Mouse (Mus musculus) G1E (cell line): ENCODE results near the gene Zfp697. TPM values are rescaled to one million over a fixed set of nuclear protein-coding genes. Genes with fewer than 3 reads are reported as not detected.
"Not testable (repeated sequence)": the region's sequence is repeated elsewhere in the genome, so short reads cannot be mapped to it uniquely, and the experiment has no call there.

Source experiments
- ATAC-seq: 2 replicates; pipeline ENCODE4 v1.8.0; 2016; ENCODE audit warnings: mild to moderate bottlenecking; ENCODE audit not compliant: insufficient number of reproducible peaks, poor library complexity, low FRiP score, severe bottlenecking; ENCODE audit errors: extremely low read depth
- DNase-seq: peaks from one replicate; pipeline ENCODE4 v3.0.0; 2012; ENCODE audit warnings: low spot score
- H3K27me3 ChIP-seq: 2 replicates; pipeline ENCODE4 v1.6.1; 2012; ENCODE audit warnings: mild to moderate bottlenecking, low read length, inconsistent platforms; ENCODE audit not compliant: insufficient read depth
- H3K36me3 ChIP-seq: replicated peaks from 2 replicates; pipeline ENCODE3; 2012; ENCODE audit warnings: mild to moderate bottlenecking, inconsistent platforms
- H3K4me1 ChIP-seq: 2 replicates; pipeline ENCODE4 v1.6.1; 2012; ENCODE audit warnings: low read depth, low read length, inconsistent platforms, mixed read lengths; ENCODE audit not compliant: insufficient read depth
- H3K4me3 ChIP-seq: 2 replicates; pipeline ENCODE4 v1.5.1; 2012; ENCODE audit warnings: low read depth, mild to moderate bottlenecking, inconsistent platforms, low read length, moderate library complexity, mixed read lengths
- H3K9me3 ChIP-seq: replicated peaks from 2 replicates; pipeline ENCODE4 v1.6.1; 2012; ENCODE audit warnings: inconsistent platforms
- polyA plus RNA-seq: library from polyadenylated mRNA; stranded (reverse); fragments of >175 nt; gene quantifications from 2 replicates; pipeline ENCODE4 v1.2.3, GENCODE M21; 2012
- total RNA-seq, 2 experiments: library from RNA; stranded (forward) in 1 of 2; stranded (reverse) in 1 of 2; fragments of 200-1000 nt in 1 of 2; fragments of >200 nt in 1 of 2; fragmentation: Nextera tagmentation in 1 of 2; gene quantifications; 2 replicates each; pipeline ENCODE4 v1.2.3; 2014 to 2017

Gene Zfp697
- total and polyA plus RNA-seq, 3 experiments, result 0.16 TPM; not detected in 2

GRCm38 (mm10) chr3:98496762-98497161 lies 114.5 kb downstream of the Zfp697 start:
- H3K4me1 ChIP-seq, ATAC-seq, H3K27me3 ChIP-seq, H3K36me3 ChIP-seq, DNase-seq, H3K9me3 ChIP-seq, H3K4me3 ChIP-seq: not testable (repeated sequence)

- H3K4me3 ChIP-seq, H3K36me3 ChIP-seq, H3K27me3 ChIP-seq, H3K9me3 ChIP-seq, ATAC-seq, DNase-seq, H3K4me1 ChIP-seq: not testable (repeated sequence)
Observed at GRCm38 (mm10) chr3:98497401-98497800, 115.1 kb downstream of the Zfp697 start.

- H3K36me3 ChIP-seq, H3K9me3 ChIP-seq, ATAC-seq: not testable (repeated sequence)
Observed at GRCm38 (mm10) chr3:98507229-98507628, 125.0 kb downstream of the Zfp697 start.

GRCm38 (mm10) chr3:98510414-98510813 lies 128.2 kb downstream of the Zfp697 start, which contains the start of gene Hsd3b4:
TSS of gene Hsd3b4 (minus strand) at chr3:98510514.
- ATAC-seq, DNase-seq, H3K27me3 ChIP-seq, H3K4me3 ChIP-seq, H3K9me3 ChIP-seq, H3K4me1 ChIP-seq, H3K36me3 ChIP-seq: not testable (repeated sequence)

More at GRCm38 (mm10) chr3:98507229-98507628, 125.0 kb downstream of the Zfp697 start:
- DNase-seq, H3K4me1 ChIP-seq, H3K27me3 ChIP-seq, H3K4me3 ChIP-seq: not testable (repeated sequence)

GRCm38 (mm10) chr3:98522779-98523178 lies 140.5 kb downstream of the Zfp697 start:
- H3K9me3 ChIP-seq, H3K4me3 ChIP-seq, H3K4me1 ChIP-seq, H3K36me3 ChIP-seq, DNase-seq, ATAC-seq, H3K27me3 ChIP-seq: not testable (repeated sequence)

- H3K4me3 ChIP-seq, DNase-seq, H3K4me1 ChIP-seq, H3K9me3 ChIP-seq, H3K36me3 ChIP-seq, ATAC-seq, H3K27me3 ChIP-seq: not testable (repeated sequence)
Observed at GRCm38 (mm10) chr3:98524552-98524951, 142.3 kb downstream of the Zfp697 start.

GRCm38 (mm10) chr3:98524978-98525377 lies 142.7 kb downstream of the Zfp697 start:
- not testable (repeated sequence) for ATAC-seq

GRCm38 (mm10) chr3:98547641-98548040 lies 165.4 kb downstream of the Zfp697 start:
- not testable (repeated sequence) for H3K9me3 ChIP-seq, H3K36me3 ChIP-seq, H3K27me3 ChIP-seq, DNase-seq, H3K4me1 ChIP-seq, H3K4me3 ChIP-seq, ATAC-seq

More at GRCm38 (mm10) chr3:98524978-98525377, 142.7 kb downstream of the Zfp697 start:
- not testable (repeated sequence) for H3K4me3 ChIP-seq, H3K27me3 ChIP-seq, H3K36me3 ChIP-seq, H3K9me3 ChIP-seq, H3K4me1 ChIP-seq, DNase-seq

- H3K36me3 ChIP-seq, result not testable (repeated sequence)
Observed at GRCm38 (mm10) chr3:98548495-98548894, 166.2 kb downstream of the Zfp697 start.

GRCm38 (mm10) chr3:98550215-98550614 lies 168.0 kb downstream of the Zfp697 start:
- H3K27me3 ChIP-seq, H3K4me3 ChIP-seq, H3K9me3 ChIP-seq, DNase-seq, ATAC-seq, H3K4me1 ChIP-seq, H3K36me3 ChIP-seq: not testable (repeated sequence)

More at GRCm38 (mm10) chr3:98548495-98548894, 166.2 kb downstream of the Zfp697 start:
- not testable (repeated sequence) for H3K9me3 ChIP-seq, DNase-seq, ATAC-seq, H3K4me3 ChIP-seq, H3K27me3 ChIP-seq, H3K4me1 ChIP-seq

GRCm38 (mm10) chr3:98550832-98551231 lies 168.6 kb downstream of the Zfp697 start:
- H3K9me3 ChIP-seq, H3K4me1 ChIP-seq, ATAC-seq, DNase-seq, H3K4me3 ChIP-seq, H3K27me3 ChIP-seq, H3K36me3 ChIP-seq: not testable (repeated sequence)

- ATAC-seq, H3K4me3 ChIP-seq, H3K36me3 ChIP-seq, H3K4me1 ChIP-seq, H3K27me3 ChIP-seq, H3K9me3 ChIP-seq, DNase-seq: not testable (repeated sequence)
Observed at GRCm38 (mm10) chr3:98560711-98561110, 178.4 kb downstream of the Zfp697 start.
